ENCODE assay signal across 19 mouse cellular contexts in genomic region chrX:71661794-71662193, GRCm38 (mm10). TPM values are rescaled to one million over a fixed set of nuclear protein-coding genes. Genes with fewer than 3 reads are reported as not detected.
DNase-seq lines count a peak whose midpoint lies in the region; ATAC-seq and TF ChIP-seq lines count a peak whose summit lies in the region.
"Had no signal": no experiment of that assay in that cellular context is flagged by ENCODE, and none has a peak within 500 bp of the region (broad histone marks: within the 10 kb centered on the region; RNA-seq: fewer than 3 reads in every experiment).

No protein-coding gene starts in this region.

- no peak overlapping the region for H3K9ac ChIP-seq in intestine, embryonic 14.5 days (ENCODE audit: low read length)
- no peak overlapping the region for H3K9ac ChIP-seq in intestine, embryonic 16.5 days (ENCODE audit: low read depth, low read length)
- H3K9ac ChIP-seq in forebrain, embryonic 16.5 days (replicated peaks; ENCODE audit: low read depth, low read length), result no peak overlapping the region
- no peak overlapping the region for H3K9ac ChIP-seq in midbrain, postnatal 0 days (replicated peaks; ENCODE audit: low read length, poor library complexity, severe bottlenecking)
- H3K9ac ChIP-seq: heart, embryonic 12.5 days; liver, embryonic 15.5 days had no signal

- peaks cover 54% of the 10 kb centered on the region for H3K27me3 ChIP-seq in intestine, embryonic 14.5 days (replicated peaks; ENCODE audit: control insufficient read depth, insufficient read depth, low read length)
- H3K27me3 ChIP-seq in intestine, embryonic 16.5 days (replicated peaks; ENCODE audit: control insufficient read depth, insufficient read depth, low read length), result peaks cover 44% of the 10 kb centered on the region
- H3K27me3 ChIP-seq in forebrain, embryonic 16.5 days (replicated peaks; ENCODE audit: control insufficient read depth, insufficient read depth, low read length), result peaks cover 23% of the 10 kb centered on the region
- H3K27me3 ChIP-seq in limb, embryonic 10.5 days (ENCODE audit: low read depth, poor library complexity, severe bottlenecking), result peaks cover 98% of the 10 kb centered on the region
- H3K27me3 ChIP-seq in midbrain, postnatal 0 days (ENCODE audit: insufficient read depth, low read length), result peaks cover 18% of the 10 kb centered on the region; the same call in 1 of the 2 replicates

- no peaks in the 10 kb centered on the region for H3K36me3 ChIP-seq in intestine, embryonic 14.5 days (ENCODE audit: control insufficient read depth, insufficient read depth, low read length)
- H3K36me3 ChIP-seq in intestine, embryonic 16.5 days (ENCODE audit: control insufficient read depth, insufficient read depth, low read length), result no peaks in the 10 kb centered on the region
- no peaks in the 10 kb centered on the region for H3K36me3 ChIP-seq in forebrain, embryonic 16.5 days (ENCODE audit: control insufficient read depth, insufficient read depth)
- no peaks in the 10 kb centered on the region for H3K36me3 ChIP-seq in limb, embryonic 10.5 days
- H3K36me3 ChIP-seq in midbrain, postnatal 0 days (ENCODE audit: insufficient read depth, low read length), result no peaks in the 10 kb centered on the region
- H3K36me3 ChIP-seq: heart, embryonic 12.5 days; liver, embryonic 15.5 days had no signal

- peak overlapping the region; percentile 20; the same call in 1 of the 2 replicates for H3K4me2 ChIP-seq in intestine, embryonic 14.5 days (ENCODE audit: low read length)
- no peak overlapping the region for H3K4me2 ChIP-seq in intestine, embryonic 16.5 days (ENCODE audit: low read depth, low read length)
- H3K4me2 ChIP-seq in forebrain, embryonic 16.5 days (ENCODE audit: low read length), result peak overlapping the region; percentile 37
- H3K4me2 ChIP-seq in midbrain, postnatal 0 days (ENCODE audit: low read depth, low read length, poor library complexity, severe bottlenecking), result peak overlapping the region; percentile 35
- H3K4me2 ChIP-seq: heart, embryonic 12.5 days; liver, embryonic 15.5 days had no signal

- H3K9me3 ChIP-seq in intestine, embryonic 14.5 days (ENCODE audit: control insufficient read depth, low read length), result 0 out of 2 replicates have a peak, but pooled peaks cover 8% of the 10 kb centered on the region
- H3K9me3 ChIP-seq in intestine, embryonic 16.5 days (ENCODE audit: control insufficient read depth, low read length), result peaks cover 10% of the 10 kb centered on the region
- H3K9me3 ChIP-seq in forebrain, embryonic 16.5 days (ENCODE audit: control insufficient read depth, low read length), result peaks cover 6% of the 10 kb centered on the region
- H3K9me3 ChIP-seq in limb, embryonic 10.5 days (replicated peaks), result peaks cover 5% of the 10 kb centered on the region; the same call in 1 of the 2 replicates
- peaks cover 4% of the 10 kb centered on the region; the same call in 1 of the 2 replicates for H3K9me3 ChIP-seq in midbrain, postnatal 0 days (ENCODE audit: low read length)
- H3K9me3 ChIP-seq: liver, embryonic 15.5 days had no signal

- no peak overlapping the region for H3K4me3 ChIP-seq in intestine, embryonic 14.5 days (ENCODE audit: low read depth, low read length)
- H3K4me3 ChIP-seq in intestine, embryonic 16.5 days (ENCODE audit: low read length), result no peak overlapping the region
- H3K4me3 ChIP-seq in forebrain, embryonic 16.5 days (replicated peaks; ENCODE audit: low read length), result peak overlapping the region; percentile 8
- peak overlapping the region; percentile 29; the same call in 1 of the 2 replicates for H3K4me3 ChIP-seq in limb, embryonic 10.5 days
- H3K4me3 ChIP-seq in midbrain, postnatal 0 days (ENCODE audit: low read depth, low read length), result peak overlapping the region; percentile 20
- H3K4me3 ChIP-seq: heart, embryonic 12.5 days; liver, embryonic 15.5 days; megakaryocyte, embryonic 14.5 days had no signal

- DNase-seq in intestine, embryonic 14.5 days (ENCODE audit: low spot score), result no peak
- DNase-seq in limb, embryonic 10.5 days (ENCODE audit: low spot score), result no peak
- DNase-seq in midbrain, postnatal 0 days (ENCODE audit: low spot score), result no peak
- DNase-seq in adrenal gland, postnatal 14 days, result no peak
- DNase-seq in cerebellum, adult 11 months, result no peak
- no peak for DNase-seq in kidney, adult 9 months
- DNase-seq: adrenal gland, adult 2 months; B cell, adult 2 months; gastrocnemius, postnatal 25 days; left cerebral cortex, postnatal 4 days; right cerebral cortex, postnatal 25 days; thymus, adult 2 months had no signal

- no peak for ATAC-seq in intestine, embryonic 14.5 days (replicated peaks; ENCODE audit: low FRiP score, low TSS enrichment, low read depth)
- ATAC-seq in intestine, embryonic 16.5 days, result no peak
- ATAC-seq in forebrain, embryonic 16.5 days, result no peak
- ATAC-seq in midbrain, postnatal 0 days (ENCODE audit: low FRiP score), result no peak
- ATAC-seq: inflammation-experienced regulatory T-cells, adult 6 months had no signal

- no peak for TF ChIP-seq CTCF in midbrain, postnatal 0 days (IDR thresholded peaks at IDR 0.05)

- no peak overlapping the region for H3K27ac ChIP-seq in intestine, embryonic 14.5 days (ENCODE audit: low read depth)
- no peak overlapping the region for H3K27ac ChIP-seq in intestine, embryonic 16.5 days (ENCODE audit: low read length)
- H3K27ac ChIP-seq in forebrain, embryonic 16.5 days (ENCODE audit: low read length), result no peak overlapping the region
- H3K27ac ChIP-seq in limb, embryonic 10.5 days, result no peak overlapping the region
- no peak overlapping the region for H3K27ac ChIP-seq in midbrain, postnatal 0 days (ENCODE audit: low read depth, low read length)
- H3K27ac ChIP-seq: kidney, postnatal 0 days; liver, embryonic 15.5 days had no signal

- 22% methylated on average over 14 of the region's 14 CpGs for WGBS in intestine, embryonic 14.5 days
- WGBS in intestine, embryonic 16.5 days, result 22% methylated on average over 14 of the region's 14 CpGs
- WGBS in forebrain, embryonic 16.5 days, result 23% methylated on average over 14 of the region's 14 CpGs
- 16% methylated on average over 14 of the region's 14 CpGs for WGBS in limb, embryonic 10.5 days
- 25% methylated on average over 14 of the region's 14 CpGs for WGBS in midbrain, postnatal 0 days

- H3K4me1 ChIP-seq in intestine, embryonic 14.5 days (replicated peaks; ENCODE audit: control insufficient read depth, insufficient read depth, low read length), result no peaks in the 10 kb centered on the region
- no peaks in the 10 kb centered on the region for H3K4me1 ChIP-seq in intestine, embryonic 16.5 days (ENCODE audit: control insufficient read depth, insufficient read depth, low read length)
- H3K4me1 ChIP-seq in forebrain, embryonic 16.5 days (replicated peaks; ENCODE audit: control insufficient read depth, insufficient read depth, low read length), result peaks cover 2% of the 10 kb centered on the region; the same call in 1 of the 2 replicates
- 0 out of 2 replicates have a peak, but pooled peaks cover 2% of the 10 kb centered on the region for H3K4me1 ChIP-seq in limb, embryonic 10.5 days
- no peaks in the 10 kb centered on the region for H3K4me1 ChIP-seq in midbrain, postnatal 0 days (ENCODE audit: insufficient read depth, low read length)
- H3K4me1 ChIP-seq: heart, embryonic 12.5 days; liver, embryonic 15.5 days; megakaryocyte, embryonic 14.5 days had no signal

RNA-seq across cellular contexts. Expression of gene Gpr50, which starts 1.7 kb away (rescaled TPM):
- 1.6 and 1.7 TPM in 2 replicates for polyA plus RNA-seq in intestine, embryonic 14.5 days (2014; fragmentation: Nextera tagmentation; extraction: Ambion mirVana)
- 0.67 and 2.8 TPM in 2 replicates for polyA plus RNA-seq in intestine, embryonic 16.5 days (2015; fragmentation: Nextera tagmentation; extraction: Ambion mirVana)
- polyA plus RNA-seq in forebrain, embryonic 16.5 days (2015; fragmentation: Nextera tagmentation; extraction: Ambion mirVana), result 0.63 and 4.1 TPM in 2 replicates
- polyA plus RNA-seq in limb, embryonic 10.5 days (2016; fragmentation: Nextera tagmentation; extraction: Ambion mirVana), result 0.16 and 3.5 TPM in 2 replicates
- total RNA-seq in midbrain, postnatal 0 days (2014; rRNA removed), result 2.2 and 3.1 TPM in 2 replicates
- polyA plus RNA-seq in midbrain, postnatal 0 days (2015; fragmentation: Nextera tagmentation; extraction: Ambion mirVana), result 4.5 and 5.5 TPM in 2 replicates
- not detected in 2 replicates for total RNA-seq in adrenal gland, postnatal 14 days (2021)
- total RNA-seq: adrenal gland, adult 2 months had no signal
- polyA plus RNA-seq: adrenal gland, adult 2 months; inflammation-experienced regulatory T-cells, adult 6 months had no signal

Comparison
In these comparisons a context has a peak if more than half of its experiments do, and no peak if none do; other contexts are left out.
1. H3K4me3 ChIP-seq: peak in forebrain, embryonic 16.5 days (single experiment), limb, embryonic 10.5 days (single experiment) and midbrain, postnatal 0 days (single experiment); none in intestine, embryonic 14.5 days (single experiment) and intestine, embryonic 16.5 days (single experiment).